Comparison of ENCODE assay signal across 8 mouse cellular contexts in the genomic region with DNA sequence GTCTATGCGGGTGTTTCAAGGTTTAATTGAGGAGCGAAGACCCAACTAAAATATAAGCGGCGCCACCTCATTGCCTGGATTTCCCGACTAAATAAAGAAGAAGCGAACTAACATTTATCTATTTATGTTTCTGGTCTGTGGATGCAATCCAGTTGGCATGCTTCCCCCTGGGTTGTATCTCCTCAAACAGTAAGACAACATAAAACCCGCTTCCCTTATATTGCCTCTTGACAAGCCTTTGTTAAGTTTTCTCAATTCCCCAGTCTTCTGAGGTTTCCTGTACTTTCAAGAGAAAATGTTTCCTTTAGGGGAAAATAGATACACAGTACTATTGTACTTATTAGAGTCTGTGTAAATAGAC. TPM values are rescaled to one million over a fixed set of nuclear protein-coding genes. Genes with fewer than 3 reads are reported as not detected.
DNase-seq lines count a peak whose midpoint lies in the region; ATAC-seq lines count a peak whose summit lies in the region.

No protein-coding gene starts in this region.

- WGBS in heart, embryonic 10.5 days, result 33% methylated on average over 7 of the region's 7 CpGs
- 43% methylated on average over 7 of the region's 7 CpGs for WGBS in embryonic facial prominence, embryonic 13.5 days
- 46% methylated on average over 7 of the region's 7 CpGs for WGBS in limb, embryonic 10.5 days

- H3K4me2 ChIP-seq in embryonic facial prominence, embryonic 13.5 days, result peak overlapping the region; percentile 82

- H3K27ac ChIP-seq in heart, embryonic 10.5 days, result peak overlapping the region; percentile 95; the same call in 1 of the 2 replicates
- peak overlapping the region; percentile 95; the same call in 1 of the 2 replicates for H3K27ac ChIP-seq in embryonic facial prominence, embryonic 13.5 days
- peak overlapping the region; percentile 92 for H3K27ac ChIP-seq in limb, embryonic 10.5 days

- no peaks in the 10 kb centered on the region for H3K9me3 ChIP-seq in heart, embryonic 10.5 days
- no peaks in the 10 kb centered on the region for H3K9me3 ChIP-seq in embryonic facial prominence, embryonic 13.5 days
- no peaks in the 10 kb centered on the region for H3K9me3 ChIP-seq in limb, embryonic 10.5 days (replicated peaks)

- DNase-seq in heart, embryonic 10.5 days (ENCODE audit: low spot score), result no peak
- DNase-seq in heart, adult 11 months, result no peak
- peak; percentile 21 for DNase-seq in 3T3-L1 (ENCODE audit: low read depth, low spot score)
- DNase-seq in limb, embryonic 10.5 days (ENCODE audit: low spot score), result no peak
- peak; percentile 19 for DNase-seq in skeletal muscle tissue, adult 2 months (ENCODE audit: low read depth, low spot score)
- DNase-seq in spleen, postnatal 10 days (ENCODE audit: low spot score in 2 of 2), result no peak
- DNase-seq in frontal cortex, adult 2 months (ENCODE audit: extremely low spot score in 1 of 2, low spot score in 1 of 2), result no peak

- H3K27me3 ChIP-seq in heart, embryonic 10.5 days (ENCODE audit: insufficient read depth, poor library complexity, severe bottlenecking), result no peaks in the 10 kb centered on the region
- no peaks in the 10 kb centered on the region for H3K27me3 ChIP-seq in embryonic facial prominence, embryonic 13.5 days
- H3K27me3 ChIP-seq in limb, embryonic 10.5 days (ENCODE audit: low read depth, poor library complexity, severe bottlenecking), result no peaks in the 10 kb centered on the region

- peak overlapping the region; percentile 91 for H3K9ac ChIP-seq in embryonic facial prominence, embryonic 13.5 days

- ATAC-seq in embryonic facial prominence, embryonic 13.5 days (ENCODE audit: insufficient number of reproducible peaks, insufficient read depth, low FRiP score, low TSS enrichment, low read depth), result no peak

- H3K4me1 ChIP-seq in heart, embryonic 10.5 days, result peaks cover 26% of the 10 kb centered on the region
- peaks cover 29% of the 10 kb centered on the region for H3K4me1 ChIP-seq in embryonic facial prominence, embryonic 13.5 days
- peaks cover 31% of the 10 kb centered on the region for H3K4me1 ChIP-seq in limb, embryonic 10.5 days

- H3K36me3 ChIP-seq in heart, embryonic 10.5 days, result peaks cover 24% of the 10 kb centered on the region
- peaks cover 21% of the 10 kb centered on the region for H3K36me3 ChIP-seq in embryonic facial prominence, embryonic 13.5 days
- H3K36me3 ChIP-seq in limb, embryonic 10.5 days, result peaks cover 39% of the 10 kb centered on the region

- H3K4me3 ChIP-seq in heart, embryonic 10.5 days, result peak overlapping the region; percentile 82
- H3K4me3 ChIP-seq in embryonic facial prominence, embryonic 13.5 days, result peak overlapping the region; percentile 84
- peak overlapping the region; percentile 96 for H3K4me3 ChIP-seq in limb, embryonic 10.5 days

RNA-seq across cellular contexts. Expression of gene Psmb1, which starts 0.8 kb away (rescaled TPM):
- 257 and 267 TPM in 2 replicates for polyA plus RNA-seq in heart, embryonic 10.5 days (2016; fragmentation: Nextera tagmentation; extraction: Ambion mirVana)
- 263 and 267 TPM in 2 replicates for polyA plus RNA-seq in embryonic facial prominence, embryonic 13.5 days (2015; fragmentation: Nextera tagmentation; extraction: Ambion mirVana)
- 286 and 310 TPM in 2 replicates for polyA plus RNA-seq in limb, embryonic 10.5 days (2016; fragmentation: Nextera tagmentation; extraction: Ambion mirVana)
- 161 and 162 TPM in 2 replicates for polyA plus RNA-seq in frontal cortex, adult 2 months (2012; rRNA removed)

RNA-seq across cellular contexts. Expression of gene Tbp, which starts 1.0 kb away (rescaled TPM):
- polyA plus RNA-seq in heart, embryonic 10.5 days (2016; fragmentation: Nextera tagmentation; extraction: Ambion mirVana), result 34.4 and 45.1 TPM in 2 replicates
- polyA plus RNA-seq in embryonic facial prominence, embryonic 13.5 days (2015; fragmentation: Nextera tagmentation; extraction: Ambion mirVana), result 52.1 and 54.0 TPM in 2 replicates
- polyA plus RNA-seq in limb, embryonic 10.5 days (2016; fragmentation: Nextera tagmentation; extraction: Ambion mirVana), result 66.7 and 67.0 TPM in 2 replicates
- 49.3 and 49.5 TPM in 2 replicates for polyA plus RNA-seq in frontal cortex, adult 2 months (2012; rRNA removed)

RNA-seq across cellular contexts. Expression of gene Pdcd2, which starts 28.4 kb away (rescaled TPM):
- polyA plus RNA-seq in heart, embryonic 10.5 days (2016; fragmentation: Nextera tagmentation; extraction: Ambion mirVana), result 29.5 and 46.6 TPM in 2 replicates
- polyA plus RNA-seq in embryonic facial prominence, embryonic 13.5 days (2015; fragmentation: Nextera tagmentation; extraction: Ambion mirVana), result 46.2 and 46.3 TPM in 2 replicates
- 45.7 and 47.9 TPM in 2 replicates for polyA plus RNA-seq in limb, embryonic 10.5 days (2016; fragmentation: Nextera tagmentation; extraction: Ambion mirVana)
- polyA plus RNA-seq in frontal cortex, adult 2 months (2012; rRNA removed), result 17.1 and 20.4 TPM in 2 replicates

Comparison
In these comparisons a context has a peak if more than half of its experiments do, and no peak if none do; other contexts are left out.
1. DNase-seq: peak in 3T3-L1 (single experiment) and skeletal muscle tissue, adult 2 months (single experiment); none in heart, embryonic 10.5 days (single experiment), heart, adult 11 months (single experiment), limb, embryonic 10.5 days (single experiment), spleen, postnatal 10 days (0 of 2) and frontal cortex, adult 2 months (0 of 2).
2. Peak in every context shown above with its lines, with median percentiles within 50 percentile points of each other: H3K27ac ChIP-seq and H3K4me3 ChIP-seq.